Mouse (Mus musculus) pancreas, adult 10 weeks (tissue): ENCODE results near the gene Rbl2. TPM values are rescaled to one million over a fixed set of nuclear protein-coding genes. Genes with fewer than 3 reads are reported as not detected.

Source experiments
- polyA plus RNA-seq: library from polyadenylated mRNA; stranded (reverse); fragments of 350-450 nt; fragmentation: Illumina TruSeq; extraction: RNeasy Lipid Tissue Mini Kit (QIAGEN cat#74804); gene quantifications from one replicate; pipeline ENCODE4 v1.2.3, GENCODE M21; 2015; ENCODE audit warnings: low read depth, low replicate concordance; ENCODE audit not compliant: insufficient read depth

Gene Rbl2
- 8.3 TPM for polyA plus RNA-seq

DNA sequence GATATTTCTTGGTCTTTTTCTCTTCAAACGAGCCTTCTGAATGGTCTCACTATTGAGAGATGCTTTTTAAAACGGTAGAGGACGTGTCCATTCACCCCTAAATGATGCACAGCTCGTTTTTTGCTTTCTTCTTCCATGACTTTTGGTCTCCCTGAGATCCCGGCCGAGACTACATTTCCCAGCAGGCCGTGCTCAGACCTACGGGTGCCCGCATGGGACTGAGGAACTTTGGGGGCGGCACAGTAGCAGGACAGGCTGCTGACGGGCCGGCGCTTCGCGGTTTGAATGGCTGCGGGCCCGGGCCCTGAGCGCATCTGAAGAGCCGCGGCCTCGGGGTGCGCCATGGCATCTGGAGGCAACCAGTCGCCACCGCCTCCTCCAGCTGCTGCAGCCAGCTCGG lies at the start of gene Rbl2:
Gene Rbl2 (plus strand): TSS at position 224 of the 400 bp plus-strand sequence.

Other genes starting within 250 kb of the Rbl2 start
- gene Chd9, start 241.7 kb upstream of the Rbl2 start, polyA plus RNA-seq = 4,754 TPM
- 11.0 TPM for gene Aktip, start 129.9 kb downstream of the Rbl2 start, polyA plus RNA-seq
- gene Rpgrip1l, start 243.2 kb downstream of the Rbl2 start, polyA plus RNA-seq = 0.70 TPM
- gene Fto, start 243.5 kb downstream of the Rbl2 start, polyA plus RNA-seq = 8.2 TPM